14 mouse cellular contexts compared by ENCODE assay signal in genomic region chr6:114238892-114239644, GRCm38 (mm10). TPM values are rescaled to one million over a fixed set of nuclear protein-coding genes. Genes with fewer than 3 reads are reported as not detected.
DNase-seq lines count a peak whose midpoint lies in the region; ATAC-seq and TF ChIP-seq lines count a peak whose summit lies in the region.
"Had no signal": no experiment of that assay in that cellular context is flagged by ENCODE, and none has a peak within 500 bp of the region (broad histone marks: within the 10 kb centered on the region; RNA-seq: fewer than 3 reads in every experiment).

No protein-coding gene starts in this region.

- H3K9ac ChIP-seq in hindbrain, embryonic 14.5 days = no peak overlapping the region
- no peak overlapping the region for H3K9ac ChIP-seq in midbrain, postnatal 0 days (replicated peaks; ENCODE audit: low read length, poor library complexity, severe bottlenecking)
- no peak overlapping the region for H3K9ac ChIP-seq in kidney, embryonic 16.5 days (replicated peaks; ENCODE audit: low read length)
- H3K9ac ChIP-seq: liver, postnatal 0 days had no signal

- peaks cover 29% of the 10 kb centered on the region for H3K4me1 ChIP-seq in forebrain, embryonic 10.5 days
- H3K4me1 ChIP-seq in hindbrain, embryonic 14.5 days (replicated peaks; ENCODE audit: control insufficient read depth, insufficient read depth, low read length) = peaks cover 20% of the 10 kb centered on the region
- H3K4me1 ChIP-seq in midbrain, postnatal 0 days (ENCODE audit: insufficient read depth, low read length) = peaks cover 4% of the 10 kb centered on the region; the same call in 1 of the 2 replicates
- H3K4me1 ChIP-seq in kidney, embryonic 16.5 days (ENCODE audit: insufficient read depth, low read length) = no peaks in the 10 kb centered on the region

- no peaks in the 10 kb centered on the region for H3K9me3 ChIP-seq in forebrain, embryonic 10.5 days
- H3K9me3 ChIP-seq in hindbrain, embryonic 14.5 days (ENCODE audit: control insufficient read depth, low read length) = no peaks in the 10 kb centered on the region
- no peaks in the 10 kb centered on the region for H3K9me3 ChIP-seq in midbrain, postnatal 0 days (ENCODE audit: low read length)
- H3K9me3 ChIP-seq in kidney, embryonic 16.5 days (ENCODE audit: low read length) = no peaks in the 10 kb centered on the region

- no peak overlapping the region for H3K4me2 ChIP-seq in hindbrain, embryonic 14.5 days (replicated peaks)
- H3K4me2 ChIP-seq in midbrain, postnatal 0 days (ENCODE audit: low read depth, low read length, poor library complexity, severe bottlenecking) = no peak overlapping the region
- H3K4me2 ChIP-seq in kidney, embryonic 16.5 days (replicated peaks; ENCODE audit: low read depth, low read length) = no peak overlapping the region

- no peak overlapping the region for H3K4me3 ChIP-seq in forebrain, embryonic 10.5 days
- H3K4me3 ChIP-seq in hindbrain, embryonic 14.5 days (replicated peaks; ENCODE audit: low read length) = no peak overlapping the region
- H3K4me3 ChIP-seq in midbrain, postnatal 0 days (ENCODE audit: low read depth, low read length) = no peak overlapping the region
- no peak overlapping the region for H3K4me3 ChIP-seq in kidney, embryonic 16.5 days (ENCODE audit: low read length)

- H3K27me3 ChIP-seq in forebrain, embryonic 10.5 days (ENCODE audit: poor library complexity, severe bottlenecking) = peaks cover 30% of the 10 kb centered on the region
- no peaks in the 10 kb centered on the region for H3K27me3 ChIP-seq in hindbrain, embryonic 14.5 days (ENCODE audit: control insufficient read depth, insufficient read depth, low read length)
- no peaks in the 10 kb centered on the region for H3K27me3 ChIP-seq in midbrain, postnatal 0 days (ENCODE audit: insufficient read depth, low read length)
- H3K27me3 ChIP-seq in kidney, embryonic 16.5 days (ENCODE audit: insufficient read depth, low read length) = no peaks in the 10 kb centered on the region

- TF ChIP-seq CTCF in brain, embryonic 14.5 days (IDR thresholded peaks at IDR 0.05; ENCODE audit: borderline replicate concordance, extremely low read depth, insufficient read depth, insufficient read length) = no peak
- no peak for TF ChIP-seq CTCF in midbrain, postnatal 0 days (IDR thresholded peaks at IDR 0.05)

- ATAC-seq in hindbrain, embryonic 14.5 days (ENCODE audit: low FRiP score) = peak; percentile 67; the same call in 1 of the 2 replicates
- peak; percentile 58; the same call in 1 of the 2 replicates for ATAC-seq in midbrain, postnatal 0 days (ENCODE audit: low FRiP score)
- ATAC-seq in kidney, embryonic 16.5 days (ENCODE audit: low FRiP score, low TSS enrichment) = no peak
- ATAC-seq: liver, postnatal 0 days had no signal

- DNase-seq in brain, embryonic 14.5 days (ENCODE audit: low read depth) = peak; percentile 82
- peak; percentile 27 for DNase-seq in forebrain, embryonic 10.5 days (ENCODE audit: extremely low spot score, low spot score)
- peak; percentile 51 for DNase-seq in hindbrain, embryonic 14.5 days (ENCODE audit: low spot score)
- DNase-seq in midbrain, postnatal 0 days (ENCODE audit: low spot score) = peak; percentile 18
- no peak for DNase-seq in cerebellum, adult 11 months
- DNase-seq in gastrocnemius, postnatal 25 days = no peak
- DNase-seq: cerebellum, postnatal 36 days; kidney, adult 2 months; left cerebral cortex, postnatal 4 days; liver, postnatal 0 days; spleen, adult 18-20 months; thymus, postnatal 14 days had no signal

- 33% methylated on average over 6 of the region's 6 CpGs for whole genome bisulfite sequencing in forebrain, embryonic 10.5 days
- WGBS in hindbrain, embryonic 14.5 days = 15% methylated on average over 5 of the region's 6 CpGs
- WGBS in midbrain, postnatal 0 days = 22% methylated on average over 6 of the region's 6 CpGs
- 37% methylated on average over 6 of the region's 6 CpGs for WGBS in kidney, embryonic 16.5 days

- H3K27ac ChIP-seq in forebrain, embryonic 10.5 days = 0 out of 2 replicates have a peak overlapping the region, but pooled peaks have one; percentile 3
- H3K27ac ChIP-seq in hindbrain, embryonic 14.5 days = peak overlapping the region; percentile 38
- peak overlapping the region; percentile 51; the same call in 1 of the 2 replicates for H3K27ac ChIP-seq in midbrain, postnatal 0 days (ENCODE audit: low read depth, low read length)
- no peak overlapping the region for H3K27ac ChIP-seq in kidney, embryonic 16.5 days (ENCODE audit: low read length)

- no peak for TF ChIP-seq POLR2A in brain, embryonic 14.5 days (IDR thresholded peaks at IDR 0.05; ENCODE audit: borderline replicate concordance, extremely low read depth, insufficient read depth, insufficient read length, poor library complexity, severe bottlenecking)

- no peaks in the 10 kb centered on the region for H3K36me3 ChIP-seq in forebrain, embryonic 10.5 days (replicated peaks)
- no peaks in the 10 kb centered on the region for H3K36me3 ChIP-seq in hindbrain, embryonic 14.5 days (replicated peaks; ENCODE audit: control insufficient read depth, insufficient read depth)
- H3K36me3 ChIP-seq in midbrain, postnatal 0 days (ENCODE audit: insufficient read depth, low read length) = no peaks in the 10 kb centered on the region
- no peaks in the 10 kb centered on the region for H3K36me3 ChIP-seq in kidney, embryonic 16.5 days (ENCODE audit: insufficient read depth, low read length)

RNA-seq across cellular contexts. Expression of gene Slc6a1, which starts 43.4 kb away (rescaled TPM):
- polyA plus RNA-seq in brain, embryonic 14.5 days (2012; rRNA removed) = 210 and 269 TPM in 2 replicates
- 3.2 and 5.1 TPM in 2 replicates for polyA plus RNA-seq in forebrain, embryonic 10.5 days (2016; fragmentation: Nextera tagmentation; extraction: Ambion mirVana)
- 135 and 154 TPM in 2 replicates for polyA plus RNA-seq in hindbrain, embryonic 14.5 days (2014; fragmentation: Nextera tagmentation; extraction: Ambion mirVana)
- 434 and 507 TPM in 2 replicates for total RNA-seq in midbrain, postnatal 0 days (2014; rRNA removed)
- polyA plus RNA-seq in midbrain, postnatal 0 days (2015; fragmentation: Nextera tagmentation; extraction: Ambion mirVana) = 208 and 221 TPM in 2 replicates
- 0.16 and 0.17 TPM in 2 replicates for polyA plus RNA-seq in kidney, embryonic 16.5 days (2015; fragmentation: Nextera tagmentation; extraction: Ambion mirVana)
- total RNA-seq in gastrocnemius, postnatal 25 days (2021) = under 1 TPM; 0.05 to 0.32 TPM
- total RNA-seq: megakaryocyte, adult 5-6 weeks had no signal
- polyA plus RNA-seq: liver, postnatal 0 days had no signal

Comparison
In these comparisons a context has a peak if more than half of its experiments do, and no peak if none do; other contexts are left out.
1. DNase-seq: peak in brain, embryonic 14.5 days (single experiment), forebrain, embryonic 10.5 days (single experiment), hindbrain, embryonic 14.5 days (single experiment) and midbrain, postnatal 0 days (single experiment); none in cerebellum, adult 11 months (single experiment) and gastrocnemius, postnatal 25 days (single experiment).
2. RNA of gene Slc6a1, which starts 43.4 kb away (polyA plus RNA-seq): 210 to 269 TPM in brain, embryonic 14.5 days, 208 to 221 TPM in midbrain, postnatal 0 days and 135 to 154 TPM in hindbrain, embryonic 14.5 days; 3.2 to 5.1 TPM in forebrain, embryonic 10.5 days and 0.16 to 0.17 TPM in kidney, embryonic 16.5 days; every median in the first group is over 10 times any median in the second.